Mouse (Mus musculus): Measurements from ENCODE around the gene Fut4.

Fut4 gene

DNA sequence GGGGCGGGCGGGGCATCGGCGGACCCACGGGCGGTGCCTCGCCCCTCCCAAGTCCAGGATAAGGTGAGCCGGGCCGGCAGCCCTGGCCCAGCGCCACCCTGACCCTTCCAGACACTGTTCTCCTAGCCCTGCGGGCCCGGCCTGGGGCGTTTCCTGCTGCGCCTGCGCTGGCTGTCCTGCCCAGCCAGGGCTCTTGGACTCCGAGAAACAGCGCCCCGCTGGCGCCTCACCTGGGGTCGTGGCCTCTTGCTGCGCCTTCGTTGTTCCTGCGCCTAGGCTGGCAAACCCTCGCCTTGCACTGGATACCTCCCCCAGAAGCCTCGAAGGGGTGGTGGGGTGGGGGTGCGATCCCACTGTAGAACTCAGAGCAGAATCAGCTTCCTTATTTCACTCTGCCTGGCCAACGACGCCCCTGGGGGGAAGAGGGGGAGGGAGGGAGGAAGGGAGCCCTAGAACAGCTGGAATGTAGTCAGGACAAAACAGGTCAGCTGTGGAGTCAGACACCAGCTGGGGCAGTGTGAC lies at the start of gene Fut4:
TSS of gene Fut4 (minus strand) at position 393 of the 522 bp plus-strand sequence.
- DNase-seq, result peak; percentile 52

DNA sequence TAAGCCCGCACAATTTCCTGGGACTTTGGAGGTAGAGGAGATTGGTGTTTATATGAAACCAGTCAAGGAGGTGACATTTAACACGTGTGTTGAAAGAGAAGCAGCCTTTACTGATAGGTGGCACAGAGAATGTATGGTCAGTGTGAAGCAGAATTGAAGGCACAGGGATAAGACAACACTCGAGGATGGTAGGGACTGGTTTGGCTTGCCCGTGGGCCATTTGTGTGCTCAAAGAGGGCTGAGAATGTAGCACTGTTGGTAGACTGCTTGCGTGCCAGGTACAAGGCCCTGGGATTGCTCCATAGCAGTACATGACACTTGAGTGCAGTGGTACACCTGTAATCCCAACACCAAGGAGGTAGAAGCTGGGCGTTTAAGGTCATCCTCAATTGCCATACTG lies 35.2 kb upstream of the Fut4 start:
- no peak for DNase-seq

DNA sequence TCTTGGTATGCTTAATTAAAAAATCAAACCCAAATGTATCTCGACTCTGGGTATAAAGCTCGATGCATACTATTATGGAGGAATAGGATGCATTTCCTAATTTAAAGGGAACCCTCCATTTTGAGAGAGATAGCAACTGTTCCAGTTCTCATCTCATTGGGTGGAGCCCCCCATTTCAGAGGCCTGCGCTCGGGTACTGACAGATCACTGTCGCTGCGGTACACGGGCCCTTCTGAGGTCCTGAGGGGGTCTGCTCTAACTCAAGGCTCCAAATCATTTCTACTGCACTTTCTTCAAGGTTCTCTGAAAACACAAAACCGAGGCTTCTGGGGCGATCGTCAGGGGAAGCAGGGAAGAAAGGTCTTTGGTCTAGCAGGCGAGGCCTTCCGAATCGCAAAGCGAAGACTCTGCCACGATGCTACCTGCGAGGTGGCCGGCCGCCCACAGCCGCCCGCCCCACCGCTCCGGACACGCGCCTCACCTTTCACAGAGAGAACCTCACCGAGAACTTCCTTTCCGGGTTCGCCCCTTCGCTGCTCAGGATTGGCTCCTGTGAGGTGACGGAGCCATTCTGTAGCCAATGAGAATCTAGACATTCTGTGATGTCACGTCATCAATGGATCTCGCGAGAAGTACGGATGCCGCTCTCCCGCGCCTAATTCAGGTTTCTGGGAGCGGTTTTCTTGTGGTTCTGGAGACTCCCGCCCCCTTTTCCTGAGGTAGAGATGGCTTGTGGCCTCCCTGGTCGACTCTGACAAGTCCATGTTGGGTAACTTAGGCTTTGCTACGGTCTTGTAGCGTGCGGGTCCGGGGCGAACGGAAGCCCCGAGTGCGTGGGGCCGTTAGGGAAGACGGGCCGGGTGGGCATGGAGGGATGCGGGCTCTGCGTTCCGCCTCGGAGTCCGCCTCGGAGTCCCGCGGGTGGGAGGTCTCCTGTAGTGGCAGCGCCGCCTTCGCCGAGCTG lies 32.1 kb upstream of the Fut4 start, which contains the start of the genes Mre11a and Ankrd49:
TSS of gene Mre11a (plus strand) at position 616 of the 964 bp plus-strand sequence.
TSS of gene Ankrd49 (minus strand) at position 818 of the 964 bp plus-strand sequence.
- peak; percentile 93 for DNase-seq

DNA sequence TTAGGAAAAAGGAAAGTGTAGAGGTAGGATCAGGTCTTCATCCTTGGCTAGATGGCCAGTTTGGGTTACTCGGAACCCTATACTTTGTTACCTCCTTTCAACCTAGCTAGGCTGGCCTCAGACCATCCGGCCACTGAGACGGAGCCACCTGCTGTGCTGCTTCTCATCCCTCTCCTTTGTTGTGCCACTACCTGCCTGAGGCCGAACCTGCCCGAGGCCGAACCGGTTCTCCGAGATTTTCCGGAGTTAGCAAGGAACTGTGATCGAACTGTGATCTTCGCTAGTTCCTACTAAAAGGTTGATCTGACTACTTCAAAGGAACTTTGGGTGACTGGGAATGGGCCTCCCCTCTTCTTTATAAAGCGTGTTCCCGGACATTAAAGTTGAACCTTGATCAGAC lies 26.1 kb upstream of the Fut4 start:
- no peak for DNase-seq

DNA sequence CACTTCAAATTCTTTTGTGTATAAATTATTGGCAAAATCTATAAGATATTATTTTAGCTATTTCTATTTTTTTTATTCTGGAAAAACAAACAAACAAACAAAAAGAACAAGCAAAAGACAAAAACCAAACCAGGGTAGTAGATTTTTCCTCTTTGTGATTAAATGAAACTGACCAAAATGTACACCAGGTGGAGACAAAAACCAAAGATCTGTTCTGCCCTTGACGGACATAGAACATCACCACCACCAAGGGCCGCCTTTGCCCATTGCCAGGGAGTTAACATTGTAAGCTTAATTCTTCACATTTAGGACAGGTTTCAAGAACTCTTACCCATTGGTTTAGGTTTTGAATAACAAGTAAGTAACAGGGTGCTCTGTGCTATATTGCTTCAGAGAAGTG lies 21.6 kb upstream of the Fut4 start:
- DNase-seq, result no peak

DNA sequence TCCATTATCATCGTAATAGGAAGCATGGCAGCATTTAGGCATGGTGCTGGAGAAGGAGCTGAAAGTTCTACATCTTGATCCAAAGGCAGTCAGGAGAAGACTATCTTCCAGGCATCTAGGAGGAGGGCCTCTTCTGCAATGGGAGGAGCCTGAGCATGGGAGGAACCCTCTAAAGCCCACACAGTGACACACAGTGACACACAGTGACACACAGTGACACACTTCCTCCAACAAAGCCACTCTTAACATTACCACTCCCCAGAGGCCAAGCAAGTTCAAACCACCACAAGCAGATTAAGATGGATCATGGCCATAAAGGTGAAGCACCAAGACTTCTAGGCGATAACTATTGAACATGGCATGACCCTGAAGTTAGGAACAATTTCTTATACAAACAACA lies 19.9 kb upstream of the Fut4 start:
- no peak for DNase-seq

DNA sequence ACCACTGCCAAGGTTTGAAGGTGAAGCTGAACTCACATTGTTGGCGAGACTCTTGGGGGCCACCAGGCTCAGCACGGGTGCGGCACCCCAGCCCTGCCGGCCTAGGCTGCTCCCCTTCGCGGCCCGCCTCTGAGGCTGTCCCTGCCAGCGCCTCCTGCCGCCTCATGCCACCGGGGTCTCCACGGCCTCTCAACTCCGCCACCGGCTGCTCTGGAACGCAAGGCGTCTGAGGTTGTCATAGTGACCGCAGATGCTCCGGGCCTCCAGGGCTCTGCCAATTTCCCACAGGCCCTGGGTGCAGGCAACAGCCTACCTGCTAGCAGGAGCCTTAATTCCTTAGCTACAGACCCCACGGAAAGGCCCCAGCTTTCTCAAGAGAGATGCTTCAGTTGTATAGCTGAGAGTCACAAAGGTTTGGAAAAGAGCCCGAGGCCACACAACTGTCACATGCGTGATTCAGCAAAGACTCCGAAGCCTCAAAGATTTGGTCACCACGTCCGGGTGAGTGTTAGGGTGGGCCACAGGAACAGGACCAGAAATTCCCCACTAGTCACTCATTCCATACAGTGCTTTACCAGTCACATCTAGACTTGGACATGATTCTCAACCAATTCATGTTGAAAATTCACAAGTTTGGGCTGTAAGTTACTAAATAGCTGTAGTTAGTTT lies 18.7 kb upstream of the Fut4 start, which contains the start of gene 1700012B09Rik:
TSS of gene 1700012B09Rik (minus strand) at position 228 of the 669 bp plus-strand sequence.
- DNase-seq, result no peak

DNA sequence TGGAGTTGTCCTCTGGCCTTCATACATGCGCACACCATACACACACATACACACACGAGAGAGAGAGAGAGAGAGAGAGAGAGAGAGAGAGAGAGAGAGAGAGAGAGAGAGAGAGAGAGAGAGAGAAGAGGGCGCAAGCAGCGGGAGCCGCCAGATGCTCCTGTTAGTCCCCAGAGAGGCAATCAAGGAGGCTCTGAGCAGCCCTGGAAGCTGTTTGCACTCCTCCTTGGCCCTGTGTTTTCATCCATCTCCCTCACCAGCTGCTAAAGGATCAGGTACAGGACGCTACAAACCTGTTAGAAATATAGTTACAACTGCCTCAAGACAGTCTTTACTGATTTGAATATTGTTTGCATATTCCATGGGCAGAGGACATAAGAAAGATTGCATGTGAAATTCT lies 17.6 kb upstream of the Fut4 start:
- DNase-seq, result no peak

DNA sequence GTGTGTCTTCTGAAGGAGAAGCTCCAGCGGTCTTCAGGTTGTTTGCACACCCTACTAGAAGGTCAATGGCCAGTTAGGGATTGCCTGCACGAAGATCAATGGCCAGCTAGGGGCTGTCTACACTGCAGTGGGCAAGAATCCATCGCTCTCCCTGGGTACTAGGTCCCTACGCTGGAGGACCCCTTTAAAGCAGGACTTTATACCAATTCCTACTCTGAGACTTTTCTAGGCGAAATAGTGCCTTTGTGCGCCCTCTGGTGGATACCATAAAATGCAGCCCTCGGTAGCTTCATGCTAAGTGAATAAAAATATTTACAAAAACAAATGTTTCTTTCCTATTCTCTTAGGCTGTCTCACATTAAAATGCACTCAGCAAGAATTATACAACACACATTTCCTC lies 12.6 kb upstream of the Fut4 start:
- DNase-seq, result peak; percentile 31

DNA sequence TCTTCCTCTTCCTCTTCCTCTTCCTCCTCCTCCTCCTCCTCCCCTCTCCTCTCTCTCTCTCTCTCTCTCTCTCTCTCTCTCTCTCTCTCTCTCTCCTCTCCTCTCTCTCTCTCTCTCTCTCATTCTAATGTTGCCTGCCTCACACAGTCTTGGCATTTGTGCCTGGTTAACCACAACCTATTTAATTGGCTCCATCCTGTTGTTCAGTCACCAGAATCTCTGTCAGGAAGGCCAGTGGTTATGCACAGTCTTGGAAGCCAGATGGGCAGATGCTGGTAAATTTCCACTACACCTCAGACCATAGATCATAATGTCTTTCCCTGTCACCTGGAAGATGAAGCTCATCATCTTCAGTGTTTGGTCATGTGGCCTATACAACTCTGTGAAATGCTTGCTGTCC lies 7.1 kb upstream of the Fut4 start:
- DNase-seq, result no peak

DNA sequence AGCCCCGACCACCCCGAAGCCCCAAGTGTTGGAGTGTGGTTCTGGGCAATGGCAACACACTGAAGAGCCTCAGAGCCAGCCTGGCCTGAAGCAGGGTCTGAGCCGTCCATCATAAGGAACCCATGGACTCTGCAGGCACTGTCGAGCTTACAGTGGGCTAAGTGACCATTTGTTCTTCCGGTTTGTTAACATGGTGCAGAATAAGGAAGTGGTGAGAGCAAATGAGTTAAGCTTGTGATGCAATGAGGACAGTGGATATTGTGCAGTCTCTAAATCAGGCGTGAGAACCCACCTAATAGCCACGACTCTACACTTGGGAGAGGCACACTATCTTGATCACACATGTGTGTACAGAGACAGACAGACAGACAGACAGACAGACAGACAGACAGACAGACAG lies 6.4 kb upstream of the Fut4 start:
- DNase-seq, result no peak

DNA sequence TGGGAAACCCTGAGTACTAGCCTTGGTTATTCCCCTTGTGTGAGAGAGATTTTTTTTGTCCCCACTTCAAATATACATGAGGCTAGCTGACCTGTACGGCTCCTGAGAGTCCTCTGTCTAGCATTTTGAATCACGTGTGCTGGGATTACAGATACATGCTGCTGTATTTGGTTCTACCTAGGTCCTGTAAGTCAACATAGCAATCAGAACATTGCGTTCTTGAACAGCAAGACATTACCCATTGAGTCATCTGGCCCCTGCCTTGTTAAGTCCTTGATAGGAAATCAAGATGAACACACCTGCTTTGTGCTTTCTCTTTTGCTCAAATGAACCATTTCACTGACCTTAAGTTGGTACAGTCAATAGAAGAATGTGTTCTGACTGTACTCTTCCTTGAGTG lies 2.3 kb upstream of the Fut4 start:
- no peak for DNase-seq

DNA sequence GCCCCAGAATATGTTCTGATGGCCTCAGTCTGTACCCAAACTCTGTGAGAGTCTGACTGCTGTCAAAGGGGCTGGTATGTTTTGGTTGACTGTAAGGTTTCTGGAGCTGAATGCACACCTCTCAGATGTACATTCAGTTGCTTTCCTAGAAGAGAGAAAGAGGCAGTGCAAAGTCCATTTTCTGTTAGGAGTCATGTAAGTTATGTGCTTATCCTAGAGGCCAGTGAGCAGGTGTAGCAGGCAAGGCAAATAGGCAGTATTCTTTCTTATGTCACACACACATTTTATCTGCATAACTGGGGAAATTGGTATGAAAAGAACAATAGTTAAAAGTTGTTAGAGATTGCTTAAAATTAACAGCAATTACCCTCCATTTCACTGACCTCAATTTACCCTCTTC lies 1.8 kb upstream of the Fut4 start:
- DNase-seq, result no peak

DNA sequence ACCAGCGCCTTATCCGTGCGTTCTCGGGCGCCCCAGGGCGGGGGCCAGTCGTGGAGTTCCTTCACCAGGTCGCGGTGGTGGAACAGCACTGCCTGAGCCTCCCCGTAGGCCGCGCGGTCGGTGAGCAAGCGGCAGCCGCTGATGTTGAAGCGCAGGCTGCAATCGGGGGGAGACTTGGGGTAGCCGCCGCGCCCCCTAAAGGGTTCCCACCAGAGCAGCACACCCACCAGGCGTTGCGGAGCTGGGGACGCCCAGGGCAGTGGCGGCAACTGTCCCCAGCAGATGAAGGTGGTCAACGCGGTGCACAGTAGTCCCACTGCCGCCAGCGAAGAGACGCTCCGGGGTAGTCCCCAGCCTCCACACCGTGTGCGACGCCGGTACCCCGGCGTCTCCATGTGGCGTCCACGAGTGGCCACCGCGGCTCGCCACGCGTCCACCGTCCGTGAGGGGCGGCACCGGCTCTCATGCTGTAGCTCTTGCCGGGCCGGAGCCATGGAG lies 641 bp downstream of the Fut4 start:
- no peak for DNase-seq

DNA sequence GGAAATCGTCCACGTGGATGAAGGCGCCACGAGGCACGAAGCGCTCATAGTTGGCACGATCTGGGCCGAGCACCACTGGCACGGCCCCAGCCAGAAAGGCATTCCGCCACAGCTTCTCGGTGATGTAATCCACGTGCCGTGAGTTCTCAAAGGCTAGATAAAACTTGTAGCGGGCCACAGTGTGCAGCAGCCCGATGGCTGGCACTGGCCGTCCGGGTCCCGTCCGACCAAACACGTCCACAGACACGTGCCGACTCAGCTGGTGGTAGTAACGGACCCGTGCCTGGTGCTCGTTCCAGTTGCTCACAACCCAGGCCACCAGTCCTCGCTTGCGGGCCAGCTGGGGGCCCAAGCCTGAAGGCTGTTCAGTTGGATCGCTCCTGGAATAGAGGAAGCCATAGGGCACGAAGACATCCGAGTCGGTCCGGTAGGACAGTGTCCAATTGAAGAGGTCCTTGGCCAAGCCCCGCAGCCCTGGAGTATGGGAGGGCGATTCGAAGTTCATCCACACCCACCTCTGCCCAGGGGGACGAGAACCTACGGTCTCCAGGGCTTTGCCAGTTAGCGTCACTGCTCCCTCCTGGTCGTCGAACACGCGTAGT lies 1.2 kb downstream of the Fut4 start:
- no peak for DNase-seq

DNA sequence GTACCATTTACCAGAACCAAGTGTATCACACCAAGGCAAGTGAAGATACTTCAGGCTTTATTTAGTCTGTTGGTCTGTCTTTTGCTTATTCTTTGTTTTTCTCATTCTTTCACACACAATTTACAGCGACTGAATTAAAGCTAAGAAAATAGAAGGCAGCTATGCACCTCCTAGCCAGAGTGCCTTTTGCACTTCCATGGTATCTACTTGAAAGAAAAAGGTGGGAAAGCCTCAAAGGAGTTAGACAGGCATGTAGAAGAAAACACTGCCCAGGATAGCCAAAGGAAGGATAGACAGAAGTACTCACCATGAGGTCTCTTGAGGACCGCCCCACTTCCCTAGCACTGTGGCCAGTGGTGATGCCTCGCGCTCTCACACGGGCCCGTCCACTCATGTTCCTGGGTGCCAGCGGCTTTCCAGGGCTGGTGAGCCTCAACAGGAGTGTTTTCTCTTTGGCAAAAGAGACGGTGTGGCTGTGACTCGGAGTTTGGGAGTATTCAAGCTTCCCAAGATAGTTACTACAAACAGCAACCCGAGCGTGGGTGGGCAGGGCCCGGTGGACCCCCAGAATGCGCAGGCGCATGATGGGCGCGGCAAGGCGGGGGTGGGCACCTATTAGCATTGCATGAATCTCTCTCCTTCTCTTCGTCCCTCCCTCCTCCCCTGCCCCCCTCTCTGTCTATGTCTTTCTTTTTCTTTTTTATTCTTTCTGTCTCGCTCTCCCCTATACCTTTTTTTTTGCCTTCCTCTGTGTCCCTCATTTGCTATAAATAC lies 11.9 kb downstream of the Fut4 start, which contains the start of gene Piwil4:
TSS of gene Piwil4 (minus strand) at position 583 of the 774 bp plus-strand sequence.
- no peak for DNase-seq

DNA sequence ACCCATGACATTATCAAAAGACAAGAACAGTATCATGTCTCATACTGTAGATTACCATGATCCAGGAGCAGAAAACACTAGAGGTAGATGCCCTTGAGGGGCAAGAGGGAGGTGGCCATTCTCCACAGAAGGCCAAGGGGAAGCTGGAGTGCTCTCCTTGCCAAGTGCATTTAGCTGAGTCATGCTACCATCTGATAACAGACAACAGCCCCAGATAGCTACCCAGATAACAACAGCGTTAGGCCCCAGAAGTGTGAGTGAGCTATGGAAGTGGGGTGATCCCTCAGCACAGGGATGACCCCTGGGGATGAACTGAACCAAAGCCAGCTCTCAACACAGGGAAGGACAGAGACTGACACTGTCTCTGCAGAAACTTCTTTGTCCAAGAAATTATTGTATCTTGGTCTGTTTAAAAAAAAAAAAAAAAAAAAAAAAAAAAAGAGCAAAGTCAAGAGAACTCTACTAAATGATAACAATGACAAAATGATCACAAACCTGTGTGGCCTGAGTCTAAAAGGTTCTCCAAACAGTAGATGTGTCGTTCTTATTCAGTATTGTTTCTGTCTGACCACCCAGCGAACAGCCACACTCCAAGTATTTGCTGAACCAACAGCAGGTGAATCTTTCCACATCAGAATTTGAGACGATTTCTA lies 12.6 kb downstream of the Fut4 start:
- no peak for DNase-seq

DNA sequence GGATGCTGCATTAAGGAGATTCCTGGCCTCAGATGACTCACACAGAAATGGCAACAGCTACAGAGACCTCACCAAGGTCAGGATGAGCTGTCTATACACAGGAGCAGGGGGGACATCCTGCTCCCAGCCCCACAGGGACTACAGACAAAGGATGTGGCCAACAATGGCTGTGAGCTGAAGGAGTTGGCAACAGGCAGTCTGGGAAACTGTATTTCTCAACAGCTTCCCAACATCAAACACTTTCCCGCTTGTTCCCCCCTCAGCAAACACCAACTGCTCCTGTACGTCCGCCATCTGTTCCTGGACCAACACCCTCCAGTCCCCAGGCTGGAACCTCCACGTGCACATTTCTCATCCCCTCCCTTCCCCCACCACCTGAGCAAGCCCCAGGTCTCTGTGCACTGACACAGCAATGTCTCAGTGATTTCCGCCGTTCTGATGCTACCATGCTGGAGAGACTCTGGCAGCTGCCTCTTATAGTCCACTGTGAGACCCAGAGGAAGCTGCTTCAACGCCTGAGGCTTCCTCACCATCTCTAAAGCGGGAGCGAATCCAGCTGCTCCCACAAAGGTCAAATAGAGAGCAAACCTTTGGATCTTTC lies 21.2 kb downstream of the Fut4 start:
- no peak for DNase-seq

DNA sequence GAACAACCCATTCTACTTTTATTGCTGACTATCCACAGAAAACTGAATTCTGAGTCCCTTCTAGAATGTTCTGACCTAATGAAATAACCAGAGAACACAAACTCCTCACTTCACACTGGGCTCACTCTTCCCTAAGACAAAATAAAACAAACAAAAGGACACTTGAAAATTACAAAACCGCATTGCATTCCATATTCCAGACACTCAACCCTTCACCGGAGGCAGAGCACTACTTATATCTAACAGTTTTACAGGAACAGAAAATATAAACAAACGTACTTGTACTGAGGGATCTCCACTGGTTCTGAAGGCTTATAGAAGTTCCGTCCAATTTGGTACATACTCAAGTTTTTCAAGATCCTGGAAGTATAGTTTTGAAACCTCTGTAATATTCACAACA lies 23.8 kb downstream of the Fut4 start:
- DNase-seq, result no peak

DNA sequence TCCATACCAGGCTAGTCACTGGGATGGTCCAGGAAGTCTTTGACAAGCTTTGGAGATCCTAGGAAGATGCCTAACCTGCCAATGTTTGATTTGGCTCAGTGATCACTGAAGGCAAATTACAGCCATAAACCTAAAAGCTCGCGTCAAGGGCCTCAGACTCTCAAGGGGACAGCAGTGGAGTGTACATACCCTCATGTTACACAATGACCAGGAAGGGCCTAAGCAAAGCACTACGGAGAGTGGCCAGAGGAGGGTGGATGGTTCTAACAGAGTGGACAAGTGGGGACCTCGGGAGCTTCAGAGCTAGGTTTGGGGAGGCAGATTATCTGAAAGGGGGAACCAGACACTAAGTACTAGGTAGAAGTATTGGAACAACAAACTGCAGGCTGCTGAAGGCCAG lies 25.6 kb downstream of the Fut4 start:
- DNase-seq, result no peak

DNA sequence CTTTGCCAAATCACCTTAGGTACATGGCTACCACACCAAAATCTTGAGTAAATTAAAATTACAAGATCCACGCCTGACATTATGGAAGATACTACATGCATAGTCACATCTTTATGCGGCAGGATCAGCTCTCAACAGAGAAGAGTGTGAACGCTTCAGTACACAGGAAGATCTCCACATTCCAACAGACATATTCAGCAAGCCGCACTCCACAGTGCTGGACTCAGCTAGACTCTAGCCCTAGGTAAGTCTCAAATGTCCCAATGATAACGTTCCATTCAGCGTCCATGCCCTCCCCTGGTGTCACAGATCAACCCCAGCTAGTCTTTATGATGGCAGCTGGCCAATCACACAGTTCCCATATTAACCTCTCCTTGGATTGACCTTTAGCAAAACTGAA lies 26.2 kb downstream of the Fut4 start:
- DNase-seq, result no peak
